Mouse (Mus musculus) heart, postnatal 0 days (tissue): ENCODE results near the gene Tprgl.

Source experiments
- CTCF ChIP-seq: IDR thresholded peaks from 2 replicates; pipeline ENCODE4 v1.5.1; 2016; ENCODE audit warnings: antibody characterized with exemption, control low read depth, low read depth
- EP300 ChIP-seq: IDR thresholded peaks from 2 replicates; pipeline ENCODE4 v1.6.1; 2016; ENCODE audit warnings: antibody characterized with exemption, low read depth

DNA sequence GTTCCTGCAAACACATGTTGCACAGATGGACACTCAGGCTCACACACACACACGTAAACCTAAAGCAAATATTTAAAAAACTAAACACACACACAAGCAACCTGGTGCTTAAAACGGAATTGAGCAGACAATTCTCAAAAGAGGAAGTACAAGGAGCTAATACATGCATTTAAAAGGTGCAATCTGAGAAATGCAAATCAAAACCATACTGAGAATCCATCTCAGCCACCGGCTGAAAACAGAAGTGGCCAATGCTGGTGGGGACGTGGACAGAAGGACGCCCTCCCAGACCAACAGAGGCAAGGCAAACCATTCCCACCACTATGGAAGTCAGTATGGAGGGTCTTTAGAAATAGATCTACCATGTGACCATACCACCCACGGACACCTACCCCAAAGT, 36.9 kb downstream of the Tprgl start:
- no peak for TF ChIP-seq CTCF
- no peak for TF ChIP-seq EP300
